Mouse (Mus musculus): ENCODE results near the gene Shkbp1.

DNA sequence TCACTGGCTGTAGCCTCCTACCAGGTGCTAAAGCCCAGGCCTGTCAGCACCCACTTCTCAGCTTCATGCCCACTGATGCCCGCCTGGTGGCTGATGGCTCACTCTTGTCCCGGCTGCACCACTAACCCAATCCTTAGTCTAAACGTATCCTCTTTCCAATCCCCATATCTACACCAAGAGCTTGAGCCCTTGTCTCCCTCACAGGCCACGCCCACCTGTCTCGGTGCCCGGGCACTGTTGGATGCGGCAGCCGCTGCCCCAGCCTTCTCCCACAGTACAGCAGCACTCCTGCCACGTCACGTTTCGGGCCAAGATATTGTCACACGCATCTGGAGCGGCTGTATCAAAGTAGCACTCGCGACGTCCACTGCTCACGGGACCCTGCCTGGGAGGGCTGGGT is 45.5 kb downstream of the Shkbp1 start:
- TF ChIP-seq EP300 (IDR thresholded peaks at IDR 0.05; ENCODE audit: low read length) (no peak), USF1 (IDR thresholded peaks at IDR 0.05; ENCODE audit: low read depth, low read length) (no peak), E2F4 (IDR thresholded peaks at IDR 0.05; ENCODE audit: insufficient replicate concordance, low read depth, low read length) (no peak), POLR2A (IDR thresholded peaks at IDR 0.05; ENCODE audit: low read depth, low read length) (no peak), CTCF (conservative IDR thresholded peaks at IDR 0.05 in 1 of 2, IDR thresholded peaks at IDR 0.05 in 1 of 2; ENCODE audit: low read depth in 2 of 2, low read length in 2 of 2) (no peak), NRF1 (IDR thresholded peaks at IDR 0.05; ENCODE audit: low read depth, low read length) (no peak), ZKSCAN1 (IDR thresholded peaks at IDR 0.05; ENCODE audit: borderline replicate concordance, low read depth, low read length) (no peak), SIN3A (IDR thresholded peaks at IDR 0.05; ENCODE audit: low read length) (no peak)

Measured in CH12.LX (cell line).